Mouse (Mus musculus) stomach, embryonic 14.5 days (tissue): ENCODE data around the gene Ntsr2. TPM values are rescaled to one million over a fixed set of nuclear protein-coding genes. Genes with fewer than 3 reads are reported as not detected.
A peak's percentile ranks its signal among the peaks of the same experiment; 100 is the strongest.

ENCODE experiments used
- ATAC-seq: fragments of 200-750 bp; cut with Nextera tagmentation; 2 replicates; pipeline ENCODE4 v1.8.0; 2017; ENCODE audit warnings: low read depth, moderate TSS enrichment; ENCODE audit not compliant: insufficient number of reproducible peaks, insufficient read depth, low FRiP score
- H3K27ac ChIP-seq: fragments of 300-500 bp; sonication (generic); 2 replicates; pipeline ENCODE4 v1.5.1; 2014; ENCODE audit warnings: mild to moderate bottlenecking, low read length, moderate library complexity, mixed read lengths
- H3K27me3 ChIP-seq: fragments of 300-500 bp; sonication (generic); 2 replicates; pipeline ENCODE4 v1.6.1; 2014; ENCODE audit warnings: low read length, control low read depth, mixed read lengths; ENCODE audit not compliant: control insufficient read depth, insufficient read depth
- H3K36me3 ChIP-seq: fragments of 300-500 bp; sonication (generic); 2 replicates; pipeline ENCODE4 v1.6.1; 2014; ENCODE audit warnings: mild to moderate bottlenecking, control low read depth, low read length, moderate library complexity, mixed read lengths; ENCODE audit not compliant: control insufficient read depth, insufficient read depth
- H3K4me1 ChIP-seq: fragments of 300-500 bp; sonication (generic); 2 replicates; pipeline ENCODE4 v1.6.1; 2014; ENCODE audit warnings: low read length, control low read depth, mixed read lengths; ENCODE audit not compliant: control insufficient read depth, insufficient read depth
- H3K4me2 ChIP-seq: fragments of 300-500 bp; sonication (generic); replicated peaks from 2 replicates; pipeline ENCODE4 v1.6.1; 2014; ENCODE audit warnings: low read depth, low read length, control low read depth
- H3K4me3 ChIP-seq: fragments of 300-500 bp; sonication (generic); 2 replicates; pipeline ENCODE4 v1.5.1; 2014; ENCODE audit warnings: low read depth, low read length, control low read depth
- H3K9ac ChIP-seq: fragments of 300-500 bp; sonication (generic); replicated peaks from 2 replicates; pipeline ENCODE4 v1.6.1; 2014; ENCODE audit warnings: low read depth, mild to moderate bottlenecking, control low read depth, low read length, moderate library complexity, mixed read lengths
- H3K9me3 ChIP-seq: fragments of 300-500 bp; sonication (generic); 2 replicates; pipeline ENCODE4 v1.6.1; 2016; ENCODE audit warnings: low read depth, low read length, control low read depth; ENCODE audit not compliant: control insufficient read depth
- WGBS: fragments of 180-500 bp; shearing (Covaris S2); extraction: QIAGEN DNeasy Blood & Tissue Kit; methylation state at CpG from one replicate; pipeline ENCODE4 v1.1.7; 2014; 5-methylcytosine and 5-hydroxymethylcytosine counted together
- polyA plus RNA-seq: library from polyadenylated mRNA; unstranded; fragments of >200 nt; fragmentation: Nextera tagmentation; extraction: Ambion mirVana; gene quantifications from 2 replicates; pipeline ENCODE4 v1.2.1, GENCODE M21; 2014

Gene Ntsr2
- polyA plus RNA-seq, 1 experiment from 2014 or later, result not detected

- no peak overlapping the region for H3K27ac ChIP-seq
Measured at GRCm38 (mm10) chr12:16630152-16630865, 22.9 kb upstream of the Ntsr2 start.

GRCm38 (mm10) chr12:16630866-16631185 is 22.4 kb upstream of the Ntsr2 start:
- Histone ChIP-seq H3K4me1 (no peaks in the 10 kb centered on the region), H3K27ac (no peak overlapping the region), H3K36me3 (no peaks in the 10 kb centered on the region), H3K27me3 (no peaks in the 10 kb centered on the region), H3K9me3 (no peaks in the 10 kb centered on the region), H3K4me2 (no peak overlapping the region), H3K4me3 (no peak overlapping the region), H3K9ac (no peak overlapping the region)
- no peak for ATAC-seq
- 85% methylated on average over 1 of the region's 1 CpGs for WGBS

More at GRCm38 (mm10) chr12:16630152-16630865, 22.9 kb upstream of the Ntsr2 start:
- no peaks in the 10 kb centered on the region for H3K27me3 ChIP-seq
- no peak overlapping the region for H3K4me2 ChIP-seq
- H3K4me3 ChIP-seq, result no peak overlapping the region
- H3K36me3 ChIP-seq, result no peaks in the 10 kb centered on the region
- H3K9me3 ChIP-seq, result no peaks in the 10 kb centered on the region
- no peak for ATAC-seq
- 56% methylated on average over 7 of the region's 7 CpGs for WGBS
- H3K4me1 ChIP-seq, result no peaks in the 10 kb centered on the region
- H3K9ac ChIP-seq, result no peak overlapping the region

- H3K9ac ChIP-seq, result no peak overlapping the region
- no peak overlapping the region for H3K4me3 ChIP-seq
- no peaks in the 10 kb centered on the region for H3K27me3 ChIP-seq
- H3K36me3 ChIP-seq, result no peaks in the 10 kb centered on the region
- no peaks in the 10 kb centered on the region for H3K9me3 ChIP-seq
- no peaks in the 10 kb centered on the region for H3K4me1 ChIP-seq
- H3K27ac ChIP-seq, result no peak overlapping the region
- WGBS, result 91% methylated on average over 2 of the region's 2 CpGs
- no peak overlapping the region for H3K4me2 ChIP-seq
- no peak for ATAC-seq
Measured at GRCm38 (mm10) chr12:16631423-16631822, 21.8 kb upstream of the Ntsr2 start.

- Histone ChIP-seq H3K9me3 (no peaks in the 10 kb centered on the region), H3K4me2 (no peak overlapping the region), H3K9ac (no peak overlapping the region), H3K27ac (no peak overlapping the region), H3K36me3 (no peaks in the 10 kb centered on the region), H3K4me3 (no peak overlapping the region), H3K27me3 (no peaks in the 10 kb centered on the region), H3K4me1 (no peaks in the 10 kb centered on the region)
- no peak for ATAC-seq
- 64% methylated on average over 6 of the region's 6 CpGs for WGBS
Measured at GRCm38 (mm10) chr12:16633235-16633634, 19.9 kb upstream of the Ntsr2 start.

- H3K27ac ChIP-seq, result no peak overlapping the region
- H3K36me3 ChIP-seq, result no peaks in the 10 kb centered on the region
- H3K4me2 ChIP-seq, result no peak overlapping the region
- no peaks in the 10 kb centered on the region for H3K9me3 ChIP-seq
- no peaks in the 10 kb centered on the region for H3K27me3 ChIP-seq
- no peak overlapping the region for H3K9ac ChIP-seq
- H3K4me3 ChIP-seq, result no peak overlapping the region
- ATAC-seq, result 0 out of 2 replicates have a peak, but pooled peaks have one; percentile 18
- no peaks in the 10 kb centered on the region for H3K4me1 ChIP-seq
- 59% methylated on average over 14 of the region's 14 CpGs for whole genome bisulfite sequencing
Measured at GRCm38 (mm10) chr12:16634075-16634813, 18.9 kb upstream of the Ntsr2 start.

- no peak for ATAC-seq
- Histone ChIP-seq H3K4me2 (no peak overlapping the region), H3K4me3 (no peak overlapping the region), H3K27ac (no peak overlapping the region), H3K27me3 (no peaks in the 10 kb centered on the region), H3K4me1 (no peaks in the 10 kb centered on the region), H3K9me3 (no peaks in the 10 kb centered on the region), H3K9ac (no peak overlapping the region), H3K36me3 (no peaks in the 10 kb centered on the region)
- 70% methylated on average over 6 of the region's 6 CpGs for WGBS
Measured at GRCm38 (mm10) chr12:16635816-16636215, 17.4 kb upstream of the Ntsr2 start.

GRCm38 (mm10) chr12:16639078-16639771 is 14.0 kb upstream of the Ntsr2 start:
- WGBS, result 67% methylated on average over 12 of the region's 12 CpGs
- Histone ChIP-seq H3K27me3 (no peaks in the 10 kb centered on the region), H3K4me3 (no peak overlapping the region), H3K27ac (no peak overlapping the region), H3K36me3 (no peaks in the 10 kb centered on the region), H3K9me3 (no peaks in the 10 kb centered on the region), H3K4me2 (no peak overlapping the region), H3K4me1 (no peaks in the 10 kb centered on the region), H3K9ac (no peak overlapping the region)
- no peak for ATAC-seq

GRCm38 (mm10) chr12:16640075-16640474 is 13.1 kb upstream of the Ntsr2 start:
- H3K27me3 ChIP-seq, result no peaks in the 10 kb centered on the region
- no peaks in the 10 kb centered on the region for H3K36me3 ChIP-seq
- WGBS, result 83% methylated on average over 6 of the region's 6 CpGs
- H3K4me3 ChIP-seq, result no peak overlapping the region
- H3K9me3 ChIP-seq, result no peaks in the 10 kb centered on the region
- no peaks in the 10 kb centered on the region for H3K4me1 ChIP-seq
- no peak for ATAC-seq
- H3K9ac ChIP-seq, result no peak overlapping the region
- no peak overlapping the region for H3K27ac ChIP-seq
- no peak overlapping the region for H3K4me2 ChIP-seq
